Mouse (Mus musculus) adrenal gland, postnatal 10 days (tissue): ENCODE data around the gene Zfp872. TPM values are rescaled to one million over a fixed set of nuclear protein-coding genes. Genes with fewer than 3 reads are reported as not detected.
A peak's percentile ranks its signal among the peaks of the same experiment; 100 is the strongest.
"Not testable (repeated sequence)": the region's sequence is repeated elsewhere in the genome, so short reads cannot be mapped to it uniquely, and the experiment has no call there.

Experiments
- DNase-seq: peaks from one replicate; pipeline ENCODE4 v3.0.0; 2021; ENCODE audit warnings: mixed read lengths
- long read RNA-seq, 2 experiments: library from polyadenylated mRNA; stranded (forward); transcript quantifications; one replicate each; pipeline ENCODE4 v2.0.0; 2021
- total RNA-seq, 2 experiments: library from RNA; stranded (reverse); gene quantifications; 2 replicates each; pipeline ENCODE4 v1.2.3; 2021

The Zfp872 gene
- total RNA-seq, result 1 to 10 TPM in 1 of 2 experiments, under 1 TPM in 1; 0.78 to 1.7 TPM
- long read RNA-seq, experiment 1, result 0 reads
- long read RNA-seq, experiment 2, partial matches to known transcripts, result 0 of 1 reads
- long read RNA-seq, experiment 2, other reads (novel, unspliced or antisense), result 0 of 1 reads

GRCm38 (mm10) chr9:22188025-22188611 is at the start of gene Zfp872:
Zfp872 (plus strand) TSS chr9:22188090.
- DNase-seq, result peak; percentile 79

- peak; percentile 47 for DNase-seq
Measured at GRCm38 (mm10) chr9:22138480-22138879, 49.4 kb upstream of the Zfp872 start.

DNA sequence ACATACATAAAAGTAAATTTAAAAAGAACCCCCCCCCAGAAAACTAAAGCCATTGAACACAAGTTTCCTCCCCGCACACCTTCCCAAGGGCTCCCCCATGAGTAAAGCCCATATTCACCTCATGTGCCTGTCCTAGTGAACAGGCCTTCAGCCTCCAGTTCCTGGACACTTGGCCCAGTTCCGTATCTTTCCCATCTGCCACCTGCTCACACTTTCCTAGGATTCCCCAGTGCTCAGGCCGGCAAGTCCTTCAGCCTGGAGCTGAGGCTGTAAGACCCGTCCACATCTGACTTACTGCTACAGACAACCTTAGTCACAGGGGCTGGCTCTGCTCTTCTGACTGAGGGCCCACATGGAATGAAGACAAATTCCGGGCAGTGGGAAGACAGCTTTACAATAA is 48.1 kb upstream of the Zfp872 start:
- DNase-seq, result no peak

DNA sequence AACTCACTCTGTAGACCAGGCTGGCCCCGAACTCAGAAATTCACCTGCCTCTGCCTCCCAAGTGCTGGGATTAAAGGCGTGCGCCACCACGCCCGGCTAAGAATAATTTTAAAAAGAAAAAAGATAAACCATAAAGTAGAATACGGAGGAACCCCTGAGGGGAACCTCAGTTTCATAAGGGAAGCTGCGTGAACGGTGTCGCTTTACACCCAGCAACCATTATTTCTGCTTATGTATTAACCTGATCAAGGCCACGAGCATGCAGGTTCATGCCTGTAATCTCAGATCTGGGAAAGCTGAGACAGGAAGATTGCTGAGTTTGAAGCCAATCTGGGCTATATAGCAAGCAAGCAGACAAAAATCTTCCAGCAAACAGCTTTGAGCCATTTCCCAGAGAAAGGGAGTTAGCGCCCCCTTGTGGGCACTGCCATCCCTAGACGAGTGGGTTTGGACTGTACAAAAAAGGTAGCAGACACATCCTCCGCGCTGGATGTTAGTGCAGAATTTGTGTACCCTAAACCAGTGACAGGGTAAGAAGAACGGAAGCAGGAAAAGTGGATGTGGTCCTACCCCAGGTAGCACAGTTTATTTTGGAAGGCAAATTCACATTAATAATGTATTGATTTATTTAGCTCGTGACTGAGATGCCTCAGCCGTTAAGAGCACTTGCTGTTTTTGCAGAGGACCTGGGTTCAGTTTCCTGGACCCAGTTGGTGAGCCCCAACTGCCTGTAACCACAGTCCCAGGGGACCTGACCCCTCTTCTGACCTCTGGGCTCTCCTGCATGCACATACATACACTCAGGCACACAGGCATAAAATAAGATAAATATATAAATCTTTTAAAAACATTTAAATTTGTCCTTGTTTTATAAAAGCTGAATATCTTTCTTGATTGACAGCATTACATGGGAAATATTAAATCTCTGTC is 44.5 kb upstream of the Zfp872 start:
- peak; percentile 94 for DNase-seq

- no peak for DNase-seq
Measured at GRCm38 (mm10) chr9:22144304-22144965, 43.5 kb upstream of the Zfp872 start.

DNA sequence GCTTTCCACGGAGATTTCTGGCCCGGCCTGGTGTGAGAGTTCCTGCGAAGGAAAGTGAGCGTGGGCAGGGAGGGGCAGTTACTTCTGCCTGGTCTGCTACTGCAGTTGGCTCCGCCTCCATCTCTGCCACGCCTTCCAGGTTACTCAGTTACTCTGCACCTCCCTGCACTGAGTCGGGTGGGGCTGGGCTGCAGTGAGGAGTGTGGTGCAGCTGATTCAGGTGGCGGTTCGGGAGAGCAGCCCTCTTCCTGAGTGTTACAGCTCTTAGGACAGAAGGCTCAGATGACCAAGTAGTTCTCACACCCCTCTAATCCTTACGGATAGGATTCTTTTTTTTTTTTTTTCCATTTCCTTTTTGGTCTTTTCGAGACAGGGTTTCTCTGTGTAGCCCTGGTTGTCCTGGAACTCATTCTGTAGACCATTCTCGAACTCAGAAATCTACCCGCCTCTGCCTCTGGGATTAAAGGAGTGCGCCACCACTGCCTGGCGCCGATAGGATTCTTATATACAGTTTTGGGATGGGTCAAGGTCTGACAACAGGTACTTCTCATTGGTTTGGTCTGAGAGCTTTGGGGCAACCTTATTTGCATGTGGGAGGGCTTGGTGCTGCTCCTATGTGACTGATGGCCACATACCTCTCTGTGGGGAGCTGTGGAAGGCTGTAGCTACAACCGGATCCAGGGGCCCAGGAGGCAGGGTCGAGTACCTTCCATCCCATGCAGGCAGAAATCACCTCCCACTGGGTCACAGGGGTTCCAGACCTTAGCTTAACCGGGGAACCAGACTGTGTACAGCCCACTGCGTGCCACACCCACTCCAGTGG is 38.3 kb upstream of the Zfp872 start:
- no peak for DNase-seq

- DNase-seq, result not testable (repeated sequence)
Measured at GRCm38 (mm10) chr9:22150249-22150693, 37.6 kb upstream of the Zfp872 start.

- DNase-seq, result no peak
Measured at GRCm38 (mm10) chr9:22150946-22151345, 36.9 kb upstream of the Zfp872 start.

- no peak for DNase-seq
Measured at GRCm38 (mm10) chr9:22153810-22154209, 34.1 kb upstream of the Zfp872 start.

DNA sequence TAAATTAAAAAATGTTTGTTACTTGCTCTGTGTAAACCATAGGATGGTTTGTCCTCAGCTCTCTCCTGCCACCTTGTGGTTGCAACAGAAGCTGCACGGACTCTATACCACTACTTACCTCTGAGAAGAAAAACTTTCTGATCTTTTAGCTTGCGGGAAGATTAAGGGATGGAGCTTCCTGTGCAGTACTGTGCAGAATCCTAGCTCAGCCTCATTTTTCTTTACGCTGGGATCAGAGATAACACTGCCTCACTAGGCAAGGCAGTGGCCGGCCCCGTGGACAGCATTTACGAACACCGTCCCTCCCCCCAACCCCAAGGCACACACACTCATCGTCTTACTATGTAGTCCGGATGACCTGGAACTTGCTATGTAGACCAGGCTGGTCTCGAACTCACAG is 32.3 kb upstream of the Zfp872 start:
- DNase-seq, result peak; percentile 80

- DNase-seq, result peak; percentile 99
Measured at GRCm38 (mm10) chr9:22156497-22157245, 31.2 kb upstream of the Zfp872 start, which contains the start of gene Pigyl. Pigyl (plus strand) TSS chr9:22156846.

DNA sequence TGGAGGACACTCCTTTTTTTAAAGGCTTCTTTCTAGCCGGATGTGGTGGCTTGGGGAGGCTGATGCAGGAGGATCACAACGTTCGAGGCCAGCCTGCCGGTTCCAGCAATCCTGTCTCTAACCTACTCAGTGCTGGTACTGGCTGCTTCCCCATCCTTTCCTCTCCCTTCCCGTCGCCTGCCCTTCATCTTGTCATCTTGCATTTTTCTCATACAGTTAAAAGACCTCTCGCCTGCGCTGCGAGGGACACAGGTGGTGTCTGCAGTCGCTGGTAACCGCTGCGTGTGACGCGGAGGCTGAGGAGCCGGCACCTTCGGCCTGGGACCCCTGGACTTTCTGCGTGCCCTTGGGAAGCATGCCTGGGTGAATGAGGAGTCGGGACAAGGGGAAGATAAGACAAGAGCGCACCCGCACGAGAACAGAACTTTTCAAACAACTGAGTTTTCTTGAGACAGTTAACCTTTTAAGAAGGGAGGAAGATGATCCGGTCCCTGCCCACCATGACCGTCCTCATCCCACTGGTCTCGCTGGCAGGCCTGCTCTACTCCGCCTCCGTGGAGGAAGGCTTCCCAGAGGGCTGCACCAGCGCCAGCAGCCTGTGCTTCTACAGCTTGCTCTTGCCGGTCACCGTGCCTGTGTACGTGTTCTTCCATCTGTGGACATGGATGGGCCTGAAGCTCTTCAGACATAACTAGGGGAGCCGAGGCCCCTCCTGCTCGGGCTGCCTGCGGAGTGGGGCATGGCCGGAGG is 30.2 kb upstream of the Zfp872 start:
- DNase-seq, result no peak

GRCm38 (mm10) chr9:22161299-22161698 is 26.6 kb upstream of the Zfp872 start:
- no peak for DNase-seq

- no peak for DNase-seq
Measured at GRCm38 (mm10) chr9:22162305-22162704, 25.6 kb upstream of the Zfp872 start.

DNA sequence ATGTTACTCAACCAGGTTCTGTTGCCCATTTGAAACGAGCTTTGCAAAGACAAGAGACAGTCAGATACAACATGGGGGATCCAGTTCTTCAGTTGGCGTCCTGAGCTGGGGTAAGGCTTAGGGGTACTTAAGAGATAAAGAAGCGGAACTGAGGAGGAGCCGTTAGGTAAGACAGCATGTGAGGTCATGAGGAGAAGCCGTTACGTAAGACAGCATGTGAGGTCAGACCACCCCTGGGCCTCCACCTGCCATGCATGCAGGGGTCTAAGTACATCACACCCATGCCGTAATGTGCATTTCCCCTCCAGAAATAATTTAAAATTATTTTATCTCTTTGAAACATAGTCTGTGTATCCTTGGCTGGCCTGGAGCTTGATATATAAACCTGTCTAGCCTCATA is 25.0 kb upstream of the Zfp872 start:
- DNase-seq, result no peak

DNA sequence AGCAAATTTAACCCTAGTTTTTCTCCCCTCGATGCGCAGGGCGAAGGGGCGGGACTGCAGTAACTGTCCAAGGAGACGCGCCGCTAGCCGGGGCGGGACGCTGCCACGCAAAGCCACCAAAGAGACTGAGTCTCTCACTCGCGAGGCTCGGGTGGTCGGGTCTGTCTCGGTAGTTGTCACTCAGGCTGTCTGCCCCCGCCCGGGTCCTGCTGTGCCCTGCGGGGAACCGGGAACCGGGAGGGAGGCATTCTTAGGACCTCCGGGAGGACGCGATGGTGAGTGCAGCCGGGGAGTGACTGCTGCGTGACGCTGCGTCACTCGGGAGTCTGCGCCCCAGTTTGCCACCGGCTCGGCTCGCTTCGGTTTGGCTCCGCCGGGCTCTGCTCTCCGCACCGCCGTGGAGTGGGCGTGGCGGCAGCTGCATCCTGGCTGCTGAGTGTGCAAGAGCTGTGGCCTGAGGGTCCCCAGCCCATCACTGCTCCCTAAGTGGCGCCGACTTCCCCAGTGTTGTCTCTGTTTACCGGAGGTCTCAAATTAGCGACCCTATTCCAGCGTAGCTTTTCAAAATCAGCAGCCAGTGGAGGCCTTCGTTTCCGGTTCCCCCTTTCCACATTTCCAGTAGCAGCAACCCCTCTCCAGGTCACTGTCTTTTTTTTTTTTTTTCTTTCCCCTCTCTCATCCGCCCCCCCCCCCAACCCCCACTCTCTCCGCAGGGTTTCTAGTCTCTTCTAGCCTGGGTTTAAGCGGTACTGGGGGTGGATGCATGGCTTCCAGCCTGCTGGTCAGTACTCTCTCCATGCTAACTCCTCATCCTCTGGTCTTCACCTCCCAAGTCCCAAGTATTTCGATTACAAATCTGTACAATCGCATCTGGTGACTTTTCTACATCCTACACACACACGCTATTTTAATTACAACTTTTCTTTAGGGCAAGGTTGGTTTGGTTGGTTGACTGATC is 22.9 kb upstream of the Zfp872 start:
- peak; percentile 65 for DNase-seq

- DNase-seq, result no peak
Measured at GRCm38 (mm10) chr9:22165964-22166363, 21.9 kb upstream of the Zfp872 start.

DNA sequence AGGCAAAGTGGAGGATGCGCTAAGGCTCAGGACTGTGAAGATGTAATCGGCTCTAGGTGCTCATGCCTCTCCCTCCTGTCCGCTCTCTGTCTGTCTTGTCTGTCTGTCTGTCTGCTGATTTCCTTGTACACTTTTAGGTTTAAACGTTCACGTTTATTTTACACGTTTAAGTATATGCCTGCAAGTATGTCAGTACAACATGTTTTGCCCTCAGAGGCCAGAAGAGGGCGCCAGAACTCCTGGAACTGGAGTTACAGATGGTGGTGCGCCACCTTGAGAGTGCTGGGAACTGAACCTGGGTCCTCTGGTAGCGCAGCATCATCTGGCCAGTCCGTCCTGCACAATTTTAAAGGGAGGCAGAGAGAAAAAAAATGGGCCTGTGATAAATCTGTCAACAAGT is 21.2 kb upstream of the Zfp872 start:
- DNase-seq, result no peak

- no peak for DNase-seq
Measured at GRCm38 (mm10) chr9:22167751-22168150, 20.1 kb upstream of the Zfp872 start.
